Mouse (Mus musculus) common myeloid progenitor, adult 5-6 weeks (primary cell): Measurements from ENCODE around the gene Polr2a. TPM values are rescaled to one million over a fixed set of nuclear protein-coding genes. Genes with fewer than 3 reads are reported as not detected.
"Not testable (repeated sequence)": the region's sequence is repeated elsewhere in the genome, so short reads cannot be mapped to it uniquely, and the experiment has no call there.

Experiments used
- ATAC-seq: replicated peaks from 2 replicates; pipeline ENCODE4 v1.8.0; 2016; ENCODE audit warnings: low read depth, mild to moderate bottlenecking, moderate TSS enrichment, inconsistent platforms; ENCODE audit not compliant: poor library complexity, severe bottlenecking
- total RNA-seq: library from RNA; stranded (forward); fragments of 200-1000, 187-1606 nt; gene quantifications from 2 replicates; pipeline ENCODE4 v1.2.3, GENCODE M21; 2017

Polr2a gene
- total RNA-seq, 1 experiment from 2014 or later = 132 TPM

DNA sequence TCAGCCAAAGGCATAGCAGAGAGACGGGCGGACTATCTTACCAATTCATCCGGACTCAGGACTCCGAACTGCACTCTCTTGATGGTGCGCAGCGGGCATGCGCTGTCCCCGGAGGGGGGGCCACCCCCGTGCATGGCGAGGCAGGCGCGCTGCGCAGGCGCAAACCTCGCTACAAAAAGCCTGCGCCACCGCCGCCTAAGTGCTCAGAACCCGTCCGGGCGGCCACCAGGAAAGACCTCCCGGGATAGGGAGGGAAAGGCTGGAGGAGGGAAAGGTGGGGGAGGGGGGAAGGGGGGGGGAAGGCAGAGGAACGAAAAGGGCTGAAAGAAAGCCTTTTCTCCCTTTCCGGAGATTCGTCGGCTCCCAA lies 364 bp downstream of the Polr2a start:
- peak; percentile 51 for ATAC-seq

- peak; percentile 2; the same call in 1 of the 2 replicates for ATAC-seq
These were observed 941 bp downstream of the Polr2a start for GRCm38 (mm10) chr11:69757303-69758089.

DNA sequence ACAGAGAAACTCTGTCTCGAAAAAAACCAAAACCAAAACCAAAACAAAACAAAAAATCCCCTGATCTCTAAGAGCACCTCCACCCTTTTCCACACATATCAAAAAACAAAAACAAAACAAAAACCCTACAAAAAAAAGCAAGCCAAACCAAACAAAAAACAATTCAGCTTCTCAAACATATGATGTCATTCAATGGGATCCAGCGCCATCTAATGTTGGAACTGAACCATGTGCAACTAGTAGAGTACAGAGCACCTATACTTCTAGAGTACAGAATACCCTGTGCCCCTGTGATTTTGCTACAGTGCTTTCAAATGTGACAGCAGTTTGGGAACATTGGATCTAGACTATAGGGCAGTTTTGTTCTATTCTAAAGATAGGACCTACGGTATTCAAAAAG lies 3.7 kb downstream of the Polr2a start:
- no peak for ATAC-seq

- ATAC-seq = no peak
These were observed 4.2 kb downstream of the Polr2a start for GRCm38 (mm10) chr11:69754233-69754632.

DNA sequence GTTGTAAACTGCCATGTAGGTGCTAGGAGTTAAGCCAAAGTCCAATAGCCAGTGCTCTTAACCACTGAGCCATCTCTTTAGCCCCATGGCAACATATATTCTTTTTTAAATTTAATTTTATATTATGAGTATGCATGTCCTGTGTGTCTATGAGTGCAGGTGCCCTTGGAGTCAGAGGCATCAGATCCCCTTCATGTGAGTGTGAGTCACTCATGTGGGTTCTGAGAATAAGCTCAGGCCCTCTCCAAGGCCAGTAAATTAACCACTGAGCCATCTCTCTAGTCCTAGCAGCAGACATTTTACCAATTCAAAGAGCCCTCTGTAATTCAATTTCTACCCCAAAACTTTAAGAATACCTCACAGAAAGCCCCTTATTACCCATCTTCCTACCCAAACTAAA lies 5.8 kb downstream of the Polr2a start:
- no peak for ATAC-seq

GRCm38 (mm10) chr11:69751635-69752034 lies 6.8 kb downstream of the Polr2a start:
- 0 out of 2 replicates have a peak, but pooled peaks have one; percentile 32 for ATAC-seq

DNA sequence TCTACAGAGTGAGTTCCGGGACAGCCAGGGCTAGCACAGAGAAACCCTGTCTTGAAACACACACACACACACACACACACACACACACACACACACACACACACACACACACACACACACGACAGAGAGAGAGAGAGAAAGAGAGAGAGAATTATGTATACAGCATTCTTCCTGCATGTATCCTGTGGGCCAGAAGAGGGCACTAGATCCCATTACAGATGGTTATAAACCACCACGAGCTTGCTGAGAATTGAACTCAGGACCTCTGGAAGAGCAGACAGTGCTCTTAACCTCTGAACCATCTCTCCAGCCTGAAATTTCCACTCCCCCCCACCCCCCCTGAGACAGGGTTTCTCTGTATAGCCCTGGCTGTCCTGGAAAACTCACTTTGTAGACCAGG lies 27.0 kb downstream of the Polr2a start:
- ATAC-seq = not testable (repeated sequence)

DNA sequence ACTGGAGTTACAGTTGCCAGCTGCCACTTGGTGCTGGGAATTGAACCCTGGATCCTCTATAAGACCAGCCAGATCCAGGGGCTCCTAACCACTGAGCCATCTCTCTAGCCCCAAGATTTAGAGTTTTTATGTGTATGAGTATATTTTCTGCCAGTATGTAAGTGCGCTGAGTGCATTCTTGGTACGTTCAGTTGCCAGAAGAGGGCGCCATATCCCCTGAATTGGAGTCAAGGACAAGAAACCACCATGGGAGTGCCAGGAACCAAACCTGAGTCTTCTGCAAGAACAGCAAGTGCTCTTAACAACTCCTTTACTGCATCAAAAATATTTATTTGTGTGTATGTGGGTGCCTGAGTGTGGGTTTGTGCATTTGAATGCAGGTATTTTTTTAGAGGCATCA lies 29.4 kb downstream of the Polr2a start:
- peak; percentile 69 for ATAC-seq

GRCm38 (mm10) chr11:69725951-69726350 lies 32.5 kb downstream of the Polr2a start:
- ATAC-seq = no peak

DNA sequence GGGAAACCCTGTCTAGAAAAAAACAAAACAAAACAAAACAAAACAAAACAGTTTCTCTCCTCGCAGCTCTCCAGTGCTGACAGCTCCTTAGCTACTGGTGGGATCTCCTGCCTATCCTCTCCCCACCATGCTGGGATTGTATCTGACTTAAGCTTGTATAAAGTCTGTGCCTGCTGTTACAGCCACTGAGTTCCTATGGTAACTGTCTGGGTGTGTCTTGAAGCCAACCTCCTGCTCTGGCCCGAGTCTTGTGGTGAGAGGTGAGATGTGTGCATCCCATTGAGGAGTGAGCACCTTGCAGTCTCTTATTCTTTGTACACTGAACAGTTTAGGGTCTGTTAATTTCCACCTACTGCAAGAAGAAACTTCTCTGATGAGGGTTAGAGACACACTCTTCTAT lies 35.4 kb downstream of the Polr2a start:
- ATAC-seq = no peak

DNA sequence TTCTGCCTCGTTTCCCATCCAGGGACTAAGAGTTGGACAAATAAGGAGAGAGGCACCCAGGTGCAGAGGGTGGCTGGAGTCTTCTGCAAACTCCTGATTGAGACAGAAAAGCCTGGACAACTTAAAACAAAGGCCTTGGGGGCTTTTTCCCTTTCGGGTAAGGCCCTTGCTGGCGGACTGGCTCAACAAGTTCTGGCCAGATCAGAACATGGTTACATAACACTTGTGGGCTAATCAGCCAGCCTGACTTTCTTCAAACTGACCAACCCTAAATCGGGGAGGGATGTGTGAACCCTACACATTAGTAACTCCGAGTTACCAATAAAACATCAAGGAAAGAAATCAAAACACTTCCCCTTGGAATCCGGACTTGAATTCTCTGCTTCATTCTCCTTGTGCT lies 37.6 kb downstream of the Polr2a start:
- no peak for ATAC-seq

DNA sequence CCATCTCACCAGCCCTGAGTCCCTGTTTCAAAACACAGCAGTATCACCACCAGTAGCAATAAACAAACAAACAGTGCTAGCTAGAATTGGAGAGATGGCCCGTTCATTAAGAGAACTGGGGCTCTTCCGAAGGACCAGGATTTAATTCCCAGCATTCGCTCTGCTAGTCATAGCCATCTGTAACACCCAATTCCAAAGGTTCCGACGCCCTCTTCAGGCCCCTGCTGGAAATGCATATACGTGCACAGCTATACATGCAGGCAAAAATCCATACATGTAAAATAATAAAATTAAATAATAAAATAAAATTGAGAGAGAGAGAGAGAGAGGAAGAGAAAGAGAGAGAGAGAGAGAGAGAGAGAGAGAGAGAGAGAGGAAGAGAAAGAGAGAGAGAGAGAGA lies 39.0 kb downstream of the Polr2a start:
- ATAC-seq = no peak

DNA sequence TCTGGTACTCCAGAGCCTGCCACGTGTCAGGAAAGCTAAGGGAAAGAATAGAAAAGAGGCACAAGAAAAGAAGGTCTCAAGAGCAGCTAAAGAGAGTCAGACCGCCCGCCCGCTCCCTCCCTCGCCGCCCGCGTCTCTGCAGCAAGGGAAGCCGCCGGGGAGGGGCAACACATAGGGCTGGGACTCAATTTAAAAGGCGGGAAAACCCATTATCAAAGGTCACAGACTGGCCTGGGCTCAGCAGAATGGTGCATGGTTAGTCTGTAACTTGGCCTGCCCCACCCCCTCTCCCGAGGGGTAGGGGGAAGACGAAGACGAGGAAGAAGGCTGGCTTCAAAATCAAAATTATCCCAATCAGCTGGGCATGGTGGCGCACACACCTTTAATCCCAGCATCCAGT lies 39.8 kb downstream of the Polr2a start:
- no peak for ATAC-seq

- ATAC-seq = no peak
These were observed 41.5 kb downstream of the Polr2a start for GRCm38 (mm10) chr11:69716953-69717352.

DNA sequence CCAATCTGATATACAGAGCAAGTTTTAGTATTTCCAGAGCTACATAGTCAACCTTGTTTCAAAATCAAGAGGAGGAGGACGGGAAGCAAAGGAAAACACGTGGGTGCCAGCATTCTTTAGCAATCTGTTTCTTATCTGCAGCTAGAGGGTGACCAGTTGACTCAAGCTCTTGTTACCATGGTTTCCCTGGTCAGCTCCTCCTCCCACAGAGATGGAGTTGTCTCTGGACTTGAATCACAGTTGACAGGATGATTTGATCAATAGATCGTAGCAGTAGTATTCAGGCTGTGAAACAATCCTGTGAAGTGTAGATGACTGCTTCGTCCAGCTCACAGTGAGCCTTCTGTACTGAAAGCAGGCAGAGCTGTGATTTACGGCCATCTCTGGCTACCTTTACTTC lies 42.5 kb downstream of the Polr2a start:
- no peak for ATAC-seq

GRCm38 (mm10) chr11:69715482-69715881 lies 43.0 kb downstream of the Polr2a start:
- ATAC-seq = no peak

DNA sequence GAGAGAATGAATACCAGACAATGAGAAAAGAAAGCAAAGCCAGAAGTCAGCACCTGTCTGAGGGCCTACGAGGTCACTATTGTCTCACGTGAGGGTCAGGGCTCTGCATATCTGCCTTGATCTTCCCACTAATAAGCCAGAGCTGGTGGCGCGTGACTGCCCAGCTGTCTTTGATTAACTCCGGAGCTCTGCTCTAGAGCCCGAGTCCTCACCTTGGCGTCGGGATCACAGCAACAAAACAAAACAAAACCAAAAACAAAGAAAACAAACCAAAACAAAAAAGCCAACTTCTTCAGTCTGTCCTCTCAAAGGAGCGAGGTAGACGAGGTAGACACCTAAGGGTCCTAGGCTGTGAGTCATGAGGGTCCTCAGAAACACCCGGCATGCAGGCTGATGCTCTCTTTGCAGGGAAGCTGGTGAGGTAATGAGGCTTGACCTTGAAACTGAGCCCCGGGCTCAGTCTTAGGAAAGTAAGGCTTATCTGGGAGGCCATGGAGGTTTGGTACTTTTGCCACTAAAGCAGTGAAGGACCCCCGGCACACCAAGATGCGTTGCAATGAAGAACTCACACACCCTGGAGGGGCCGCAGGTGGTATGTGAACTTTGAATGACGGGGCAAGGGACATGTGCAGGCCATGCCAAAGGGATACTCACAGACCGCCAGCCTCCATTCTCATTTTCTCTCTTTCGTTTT lies 43.7 kb downstream of the Polr2a start:
- ATAC-seq = no peak

- ATAC-seq = no peak
These were observed 45.3 kb downstream of the Polr2a start for GRCm38 (mm10) chr11:69712954-69713672.

GRCm38 (mm10) chr11:69711082-69711481 lies 47.4 kb downstream of the Polr2a start:
- no peak for ATAC-seq

DNA sequence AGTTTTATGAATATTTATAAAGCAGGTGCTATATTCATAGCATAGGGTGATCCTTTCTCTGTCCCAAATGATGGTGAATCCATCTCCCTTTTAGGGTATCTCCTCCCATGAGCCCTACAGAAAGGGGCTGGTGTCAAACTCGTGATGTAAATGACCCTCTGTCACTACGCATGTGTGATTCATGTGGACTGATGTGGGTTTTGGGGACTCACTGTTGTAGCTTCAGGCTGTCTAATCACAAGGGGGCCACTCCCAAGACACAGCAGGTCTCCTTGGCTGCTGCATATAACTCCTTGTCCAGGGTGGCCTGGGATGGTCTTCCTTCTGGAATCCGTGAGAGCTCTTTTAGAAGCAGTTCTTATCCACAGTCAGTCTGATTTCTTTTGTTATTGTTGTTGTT lies 48.0 kb downstream of the Polr2a start:
- ATAC-seq = no peak
